Mouse (Mus musculus) cortical plate, adult 2 months (tissue): Measurements from ENCODE around the gene Kcnma1. TPM values are rescaled to one million over a fixed set of nuclear protein-coding genes. Genes with fewer than 3 reads are reported as not detected.
A peak's percentile ranks its signal among the peaks of the same experiment; 100 is the strongest.

Experiments used
- H3K27ac ChIP-seq: fragments of 200-500 bp; 2 replicates; pipeline ENCODE4 v1.5.1; 2012; ENCODE audit warnings: low read length, control low read depth, inconsistent platforms; ENCODE audit not compliant: insufficient read depth
- H3K4me1 ChIP-seq: fragments of 200-500 bp; 2 replicates; pipeline ENCODE4 v1.6.1; 2011; ENCODE audit warnings: low read length; ENCODE audit not compliant: control insufficient read depth, insufficient read depth
- H3K4me3 ChIP-seq: fragments of 200-500 bp; 2 replicates; pipeline ENCODE4 v1.5.1; 2011; ENCODE audit warnings: mild to moderate bottlenecking, low read length, control low read depth; ENCODE audit not compliant: insufficient read depth
- CTCF ChIP-seq: fragments of 200-500 bp; IDR thresholded peaks from 2 replicates; pipeline ENCODE4 v1.5.1; 2011; ENCODE audit warnings: mild to moderate bottlenecking, control low read depth, low read length; ENCODE audit not compliant: insufficient read depth; ENCODE audit errors: extremely low read depth
- POLR2A ChIP-seq: fragments of 200-500 bp; IDR thresholded peaks from 2 replicates; pipeline ENCODE4 v1.6.1; 2011; ENCODE audit warnings: mild to moderate bottlenecking, low read length, control low read depth; ENCODE audit not compliant: insufficient read depth; ENCODE audit errors: extremely low read depth
- polyA plus RNA-seq: library from polyadenylated mRNA; depleted of rRNA; stranded (reverse); fragments of >200 nt; gene quantifications from 2 replicates; pipeline ENCODE4 v1.2.3, GENCODE M21; 2012

The Kcnma1 gene
- polyA plus RNA-seq, 1 experiment = 57.9 TPM

DNA sequence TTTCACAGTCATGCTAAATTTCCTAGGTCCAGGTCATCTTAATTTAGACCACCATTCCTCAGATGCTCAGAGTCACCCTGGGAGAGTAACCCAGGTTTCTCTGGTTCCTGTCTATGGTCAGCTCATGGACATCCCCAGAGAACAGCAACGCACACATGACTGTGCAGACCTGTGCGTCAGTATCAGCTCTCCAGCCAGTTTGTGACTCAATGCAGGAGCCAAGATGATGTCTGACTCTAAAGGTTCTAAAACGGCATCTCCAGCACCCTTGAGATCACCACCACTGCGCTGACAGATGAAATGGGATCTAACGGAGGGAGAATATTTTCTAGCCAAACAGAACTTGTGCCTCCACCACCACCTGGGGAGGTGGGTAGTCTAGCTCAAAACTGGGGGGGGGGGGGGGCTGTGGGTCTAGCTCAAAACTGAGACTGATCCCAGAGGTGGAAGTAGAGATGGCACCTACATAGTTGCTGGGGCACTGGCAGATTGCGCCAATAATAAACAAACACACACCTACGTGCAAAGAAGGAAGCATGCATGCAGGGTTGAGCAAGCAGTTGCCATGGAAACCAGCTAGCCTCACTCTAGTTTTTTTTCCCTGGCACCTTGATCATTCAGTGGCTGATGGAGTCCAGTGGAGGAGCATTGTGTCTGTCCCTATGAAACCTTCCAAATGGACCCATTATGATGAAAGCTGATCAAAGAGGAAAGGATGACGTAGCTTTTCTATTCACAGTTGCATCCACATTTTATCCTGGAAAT lies 231.3 kb downstream of the Kcnma1 start:
- no peak overlapping the region for H3K27ac ChIP-seq
- TF ChIP-seq POLR2A (no peak), CTCF (no peak)
- no peak overlapping the region for H3K4me3 ChIP-seq
- H3K4me1 ChIP-seq = peaks cover 23% of the 10 kb centered on the region

GRCm38 (mm10) chr14:23774542-23774941 lies 239.7 kb downstream of the Kcnma1 start:
- TF ChIP-seq CTCF (no peak), POLR2A (no peak)
- Histone ChIP-seq H3K27ac (no peak overlapping the region), H3K4me1 (peaks cover 15% of the 10 kb centered on the region), H3K4me3 (no peak overlapping the region)

GRCm38 (mm10) chr14:23772685-23773084 lies 241.6 kb downstream of the Kcnma1 start:
- TF ChIP-seq CTCF = no peak
- no peak for TF ChIP-seq POLR2A
- Histone ChIP-seq H3K4me1 (peaks cover 12% of the 10 kb centered on the region), H3K4me3 (no peak overlapping the region), H3K27ac (no peak overlapping the region)

- TF ChIP-seq CTCF (no peak), POLR2A (no peak)
- H3K4me1 ChIP-seq = peaks cover 10% of the 10 kb centered on the region
- H3K27ac ChIP-seq = no peak overlapping the region
- no peak overlapping the region for H3K4me3 ChIP-seq
Observed at GRCm38 (mm10) chr14:23771794-23772193, 242.5 kb downstream of the Kcnma1 start.

DNA sequence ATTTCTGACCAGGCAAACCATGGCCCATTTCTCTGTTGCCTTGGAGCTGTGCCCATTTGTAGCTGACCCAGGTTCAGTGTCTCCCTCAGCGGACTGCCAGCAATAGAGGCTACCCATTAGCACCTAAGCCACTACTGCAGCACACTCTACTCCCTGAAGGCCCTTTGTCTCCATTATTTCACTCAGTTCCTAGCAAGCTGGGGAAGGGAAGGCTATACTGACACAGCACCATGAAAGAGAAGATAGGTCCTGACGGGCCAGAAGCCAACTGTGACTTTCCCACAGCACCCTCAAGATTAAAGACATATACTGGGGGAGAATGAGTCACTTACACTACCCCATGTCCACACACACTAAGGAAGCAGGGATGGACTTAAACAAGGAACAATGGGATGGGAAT lies 251.8 kb downstream of the Kcnma1 start:
- no peak overlapping the region for H3K27ac ChIP-seq
- no peak for TF ChIP-seq CTCF
- TF ChIP-seq POLR2A = no peak
- no peak overlapping the region for H3K4me3 ChIP-seq
- H3K4me1 ChIP-seq = peaks cover 7% of the 10 kb centered on the region

GRCm38 (mm10) chr14:23759626-23760025 lies 254.7 kb downstream of the Kcnma1 start:
- peak overlapping the region; percentile 58 for H3K27ac ChIP-seq
- no peak overlapping the region for H3K4me3 ChIP-seq
- no peak for TF ChIP-seq POLR2A
- TF ChIP-seq CTCF = no peak
- peaks cover 7% of the 10 kb centered on the region for H3K4me1 ChIP-seq

- H3K4me1 ChIP-seq = peaks cover 7% of the 10 kb centered on the region
- no peak overlapping the region for H3K4me3 ChIP-seq
- peak overlapping the region; percentile 89 for H3K27ac ChIP-seq
- TF ChIP-seq POLR2A (no peak), CTCF (no peak)
Observed at GRCm38 (mm10) chr14:23758421-23758820, 255.9 kb downstream of the Kcnma1 start.

- no peak for TF ChIP-seq CTCF
- no peak for TF ChIP-seq POLR2A
- H3K4me3 ChIP-seq = no peak overlapping the region
Observed at GRCm38 (mm10) chr14:23748011-23748410, 266.3 kb downstream of the Kcnma1 start.

GRCm38 (mm10) chr14:23746976-23747375 lies 267.3 kb downstream of the Kcnma1 start:
- no peak overlapping the region for H3K27ac ChIP-seq
- peaks cover 10% of the 10 kb centered on the region for H3K4me1 ChIP-seq
- TF ChIP-seq POLR2A (no peak), CTCF (no peak)
- no peak overlapping the region for H3K4me3 ChIP-seq

More at GRCm38 (mm10) chr14:23748011-23748410, 266.3 kb downstream of the Kcnma1 start:
- Histone ChIP-seq H3K4me1 (peaks cover 9% of the 10 kb centered on the region), H3K27ac (no peak overlapping the region)

- Histone ChIP-seq H3K4me1 (peaks cover 5% of the 10 kb centered on the region; the same call in 1 of the 2 replicates), H3K27ac (no peak overlapping the region), H3K4me3 (no peak overlapping the region)
- TF ChIP-seq POLR2A = no peak
- TF ChIP-seq CTCF = no peak
Observed at GRCm38 (mm10) chr14:23741531-23741930, 272.8 kb downstream of the Kcnma1 start.
